Mouse (Mus musculus): Measurements from ENCODE around the gene Herc4.

The Herc4 gene

GRCm38 (mm10) chr10:63352111-63352510 lies 108.5 kb downstream of the Herc4 start:
- CTCF ChIA-PET = no interaction called here

- CTCF ChIA-PET = interaction anchor here (0.7 kb wide), 1 partner anchor 112 kb away, joined by 4 read pairs; no protein-coding TSS in a partner anchor
Observed at GRCm38 (mm10) chr10:63360502-63360901, 116.9 kb downstream of the Herc4 start.

DNA sequence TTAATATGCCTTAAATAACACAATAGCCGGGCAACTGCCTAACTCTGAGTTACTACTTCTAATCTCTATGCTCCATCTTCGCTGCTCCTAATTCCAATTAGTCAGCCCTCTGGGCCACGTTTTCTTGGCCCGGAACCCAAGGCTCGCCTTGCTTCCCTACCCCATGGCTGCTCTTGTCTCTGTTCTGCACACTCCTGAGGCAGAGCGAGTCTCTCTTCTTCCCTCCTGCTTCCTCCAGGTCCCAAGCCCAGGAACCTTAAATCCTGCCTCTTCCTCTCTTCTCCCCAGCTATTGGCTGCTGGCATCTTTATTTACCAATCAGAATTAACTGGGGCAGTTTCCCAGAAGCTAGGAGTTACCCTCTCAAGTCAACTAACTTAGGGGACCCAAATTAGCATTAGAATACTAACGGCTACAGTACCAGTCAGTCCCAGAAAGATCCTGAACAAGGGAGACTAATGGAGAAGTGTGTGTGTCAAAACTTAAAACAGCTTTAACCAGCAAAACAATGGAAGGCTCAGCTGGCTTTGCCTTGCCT lies 122.4 kb downstream of the Herc4 start:
- CTCF ChIA-PET = interaction anchor here (0.5 kb wide), 1 partner anchor 35 kb away, joined by 3 read pairs; no protein-coding TSS in a partner anchor

GRCm38 (mm10) chr10:63367386-63367785 lies 123.8 kb downstream of the Herc4 start:
- CTCF ChIA-PET = no interaction called here
